Mouse (Mus musculus) limb, embryonic 15.5 days (tissue): Measurements from ENCODE around the gene Nod1. TPM values are rescaled to one million over a fixed set of nuclear protein-coding genes. Genes with fewer than 3 reads are reported as not detected.

Source experiments
- ATAC-seq: fragments of 200-750 bp; cut with Nextera tagmentation; 2 replicates; pipeline ENCODE4 v1.8.0; 2017; ENCODE audit warnings: low read depth, moderate TSS enrichment; ENCODE audit not compliant: insufficient number of reproducible peaks, low FRiP score, low TSS enrichment
- H3K27ac ChIP-seq: fragments of 300-500 bp; sonication (generic); 2 replicates; pipeline ENCODE4 v1.5.1; 2015; ENCODE audit warnings: moderate library complexity, mild to moderate bottlenecking, inconsistent platforms
- H3K27me3 ChIP-seq: fragments of 300-500 bp; sonication (generic); 2 replicates; pipeline ENCODE4 v1.6.1; 2015; ENCODE audit warnings: inconsistent platforms
- H3K36me3 ChIP-seq: fragments of 300-500 bp; sonication (generic); 2 replicates; pipeline ENCODE4 v1.6.1; 2015; ENCODE audit warnings: inconsistent platforms
- H3K4me1 ChIP-seq: fragments of 300-500 bp; sonication (generic); 2 replicates; pipeline ENCODE4 v1.6.1; 2015; ENCODE audit warnings: inconsistent platforms
- H3K4me2 ChIP-seq: fragments of 300-500 bp; sonication (generic); 2 replicates; pipeline ENCODE4 v1.6.1; 2015; ENCODE audit warnings: mild to moderate bottlenecking, inconsistent platforms
- H3K4me3 ChIP-seq: fragments of 300-500 bp; sonication (generic); 2 replicates; pipeline ENCODE4 v1.5.1; 2015; ENCODE audit warnings: mild to moderate bottlenecking, inconsistent platforms
- H3K9ac ChIP-seq: fragments of 300-500 bp; sonication (generic); 2 replicates; pipeline ENCODE4 v1.6.1; 2015; ENCODE audit warnings: inconsistent platforms
- H3K9me3 ChIP-seq: fragments of 300-500 bp; sonication (generic); 2 replicates; pipeline ENCODE4 v1.6.1; 2016; ENCODE audit warnings: inconsistent platforms
- WGBS: fragments of 180-500 bp; shearing (Covaris S2); methylation state at CpG from one replicate; pipeline ENCODE4 v1.1.7; 2015; 5-methylcytosine and 5-hydroxymethylcytosine counted together
- polyA plus RNA-seq: library from polyadenylated mRNA; unstranded; fragments of >200 nt; fragmentation: Nextera tagmentation; extraction: Ambion mirVana; gene quantifications from 2 replicates; pipeline ENCODE4 v1.2.1, GENCODE M21; 2015

Gene Nod1
- 12.3 and 13.3 TPM in 2 replicates for polyA plus RNA-seq

DNA sequence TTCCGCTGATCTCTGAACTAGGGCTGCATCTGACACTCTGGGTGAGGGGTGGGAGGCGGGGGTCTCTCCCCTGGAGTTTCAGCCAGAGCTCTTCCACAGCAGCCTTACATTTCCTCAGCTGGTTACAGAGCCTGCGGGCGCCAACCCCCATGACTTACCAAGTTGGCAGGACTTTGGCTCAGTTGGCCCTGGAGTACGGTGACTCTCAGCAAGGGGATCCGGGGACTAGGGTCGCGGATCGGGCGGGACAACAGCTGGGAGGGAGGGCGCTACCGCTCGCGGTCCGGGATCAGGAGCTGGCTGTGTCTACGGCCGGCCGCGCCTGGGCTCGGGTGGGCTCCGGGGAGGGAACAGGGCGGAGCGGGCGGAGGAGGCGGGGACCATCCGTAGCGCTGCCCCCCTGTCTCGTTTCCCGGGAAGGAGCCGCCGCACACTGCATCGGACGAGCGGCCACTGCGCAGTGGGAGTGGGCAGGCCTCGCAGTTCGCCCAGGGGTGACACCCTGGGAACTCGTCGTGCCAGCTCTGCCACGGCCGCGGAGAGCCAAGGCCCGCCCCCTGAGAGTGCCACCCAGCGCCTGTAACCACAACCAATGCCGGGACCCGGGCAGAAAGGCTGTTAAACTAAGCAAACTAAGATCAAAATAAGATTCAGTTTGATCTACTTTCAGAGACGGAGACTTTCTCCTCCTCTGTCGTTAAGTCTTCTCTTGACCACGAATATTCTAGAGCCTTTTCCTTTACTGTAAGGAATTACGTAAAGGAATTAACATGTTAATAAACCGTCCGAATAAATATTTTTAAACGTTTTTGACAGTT is at the start of gene Nod1:
Gene Nod1 (minus strand): TSS at position 502 of the 818 bp plus-strand sequence.
- peak within 1 kb of the TSS; percentile 67 for H3K4me3 ChIP-seq
- peak within 1 kb of the TSS; percentile 78 for H3K27ac ChIP-seq
- WGBS: 2% methylated on average over 49 of the region's 53 CpGs

DNA sequence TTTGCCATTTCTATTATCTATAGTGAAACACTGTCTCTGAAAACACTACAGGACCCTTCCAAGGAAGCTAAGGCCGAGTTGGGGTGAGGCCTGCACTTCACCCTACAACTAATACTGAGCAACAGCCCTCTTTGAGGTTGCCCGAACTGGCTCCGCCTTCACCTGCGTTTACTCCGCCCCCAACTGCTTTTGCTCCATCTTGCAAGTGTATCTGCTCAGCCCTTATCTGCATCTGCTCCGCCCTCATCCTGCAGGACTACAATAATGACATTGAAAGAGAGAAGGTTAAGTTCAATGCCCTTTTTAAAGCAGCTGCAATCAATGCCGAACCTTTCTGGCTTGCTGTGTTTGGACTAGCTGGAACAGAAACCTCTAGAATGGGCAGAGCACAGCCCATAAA is 49.4 kb upstream of the Nod1 start:
- Histone ChIP-seq H3K9ac (no peak overlapping the region), H3K4me3 (no peak overlapping the region), H3K27ac (no peak overlapping the region), H3K27me3 (no peaks in the 10 kb centered on the region), H3K36me3 (no peaks in the 10 kb centered on the region), H3K4me2 (no peak overlapping the region), H3K9me3 (no peaks in the 10 kb centered on the region), H3K4me1 (peaks cover 6% of the 10 kb centered on the region)
- no peak for ATAC-seq
- WGBS: 87% methylated on average over 7 of the region's 7 CpGs

More for the DNA sequence above, at the start of gene Nod1:
- H3K9me3 ChIP-seq: no peaks in the 10 kb centered on the region
- H3K9ac ChIP-seq: peak within 1 kb of the TSS; percentile 57
- H3K36me3 ChIP-seq: no peaks in the 10 kb centered on the region
- ATAC-seq: peak; percentile 90
- peak within 1 kb of the TSS; percentile 83 for H3K4me2 ChIP-seq
- H3K27me3 ChIP-seq: 0 out of 2 replicates have a peak, but pooled peaks cover 4% of the 10 kb centered on the region
- peaks cover 15% of the 10 kb centered on the region; the same call in 1 of the 2 replicates for H3K4me1 ChIP-seq

DNA sequence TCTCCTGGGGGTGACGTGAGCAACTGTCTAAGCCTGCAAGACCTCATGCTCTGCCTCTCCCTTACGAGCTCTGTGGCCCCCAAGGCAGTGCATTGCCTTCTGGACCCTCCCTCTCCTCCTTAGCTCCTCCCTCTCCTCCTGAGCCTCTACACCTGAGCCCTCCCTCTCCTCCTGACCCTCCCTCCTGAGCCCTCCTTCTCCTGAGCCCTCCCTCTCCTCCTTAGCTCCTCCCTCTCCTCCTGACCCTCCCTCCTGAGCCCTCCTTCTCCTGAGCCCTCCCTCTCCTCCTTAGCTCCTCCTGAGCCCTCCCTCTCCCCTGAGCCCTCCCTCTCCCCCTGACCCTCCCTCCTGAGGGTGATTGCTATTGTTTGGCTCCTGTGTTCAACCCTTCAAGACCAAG is 46.0 kb upstream of the Nod1 start:
- 68% methylated on average over 2 of the region's 2 CpGs for WGBS
- Histone ChIP-seq H3K27ac (no peak overlapping the region), H3K4me3 (no peak overlapping the region), H3K9ac (no peak overlapping the region), H3K36me3 (no peaks in the 10 kb centered on the region), H3K4me2 (no peak overlapping the region), H3K27me3 (no peaks in the 10 kb centered on the region), H3K4me1 (peaks cover 13% of the 10 kb centered on the region), H3K9me3 (no peaks in the 10 kb centered on the region)
- ATAC-seq: no peak

DNA sequence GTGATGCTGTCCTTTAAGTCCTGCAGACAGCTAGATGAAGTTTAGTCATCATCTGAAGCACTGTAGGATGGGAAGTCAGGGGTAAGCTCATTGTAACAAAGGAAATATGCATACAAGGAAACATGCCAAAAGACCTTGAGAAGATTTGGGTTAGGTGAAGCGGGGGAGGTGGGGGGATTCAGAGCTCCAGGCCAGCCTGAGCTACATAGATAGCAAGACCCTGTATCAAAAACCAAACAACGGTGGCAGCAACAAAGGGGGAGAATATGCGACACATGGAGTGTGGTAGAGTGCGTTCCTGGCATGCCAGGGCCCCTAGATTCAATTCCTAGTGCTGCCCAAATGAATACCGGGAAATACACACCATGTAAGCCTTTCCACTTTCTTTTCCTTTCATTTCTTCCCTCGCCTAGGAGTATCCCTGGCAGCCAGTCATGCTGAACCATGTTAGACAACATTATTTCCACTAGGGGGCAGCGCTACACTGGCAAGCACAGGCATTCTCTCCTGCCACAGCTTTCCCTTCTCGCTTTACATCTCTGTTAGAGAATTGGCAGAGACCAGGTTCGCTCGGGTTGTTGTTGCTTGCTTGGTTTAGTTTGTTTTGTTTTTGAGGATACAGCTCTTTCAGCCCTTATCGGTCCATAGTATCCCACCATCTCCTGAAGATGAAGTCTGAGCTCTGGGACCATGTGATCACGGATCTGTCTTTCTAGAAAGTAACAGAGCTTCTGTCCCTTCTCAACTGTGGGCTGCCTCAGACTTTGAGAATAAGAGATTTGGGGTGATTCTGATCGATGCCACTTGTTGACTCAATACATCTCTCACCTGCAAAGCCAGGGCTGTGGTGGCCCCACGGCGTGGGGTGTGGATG is 44.5 kb upstream of the Nod1 start:
- ATAC-seq: peak; percentile 50; the same call in 1 of the 2 replicates
- 25% methylated on average over 15 of the region's 15 CpGs for WGBS
- H3K27me3 ChIP-seq: no peaks in the 10 kb centered on the region
- H3K4me1 ChIP-seq: peaks cover 13% of the 10 kb centered on the region
- H3K4me3 ChIP-seq: no peak overlapping the region
- no peak overlapping the region for H3K9ac ChIP-seq
- no peaks in the 10 kb centered on the region for H3K9me3 ChIP-seq
- no peak overlapping the region for H3K27ac ChIP-seq
- no peaks in the 10 kb centered on the region for H3K36me3 ChIP-seq
- H3K4me2 ChIP-seq: peak overlapping the region; percentile 32

DNA sequence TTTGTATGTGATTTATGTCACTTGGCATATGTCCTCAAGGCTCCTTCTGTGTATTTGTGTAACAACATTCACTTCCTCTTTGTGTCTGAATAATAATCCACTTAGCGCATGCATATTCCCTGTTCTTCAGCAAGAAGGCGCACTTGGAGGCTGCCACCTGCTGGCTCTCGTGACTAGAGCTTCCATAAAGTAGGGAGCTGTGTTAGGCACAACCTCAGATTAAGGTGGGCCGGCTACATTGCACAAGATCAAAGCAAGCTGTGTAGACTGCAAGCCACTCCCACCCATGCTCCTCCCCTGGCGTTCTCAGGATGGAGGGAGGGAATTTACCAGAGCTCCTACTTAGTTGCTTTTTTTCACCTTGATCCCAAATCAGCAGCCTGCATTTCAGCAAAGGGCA is 43.8 kb upstream of the Nod1 start:
- Histone ChIP-seq H3K4me3 (no peak overlapping the region), H3K9me3 (no peaks in the 10 kb centered on the region), H3K4me2 (no peak overlapping the region), H3K36me3 (no peaks in the 10 kb centered on the region), H3K9ac (no peak overlapping the region), H3K4me1 (peaks cover 13% of the 10 kb centered on the region), H3K27me3 (no peaks in the 10 kb centered on the region), H3K27ac (no peak overlapping the region)
- 16% methylated on average over 5 of the region's 5 CpGs for WGBS
- ATAC-seq: 0 out of 2 replicates have a peak, but pooled peaks have one; percentile 43

DNA sequence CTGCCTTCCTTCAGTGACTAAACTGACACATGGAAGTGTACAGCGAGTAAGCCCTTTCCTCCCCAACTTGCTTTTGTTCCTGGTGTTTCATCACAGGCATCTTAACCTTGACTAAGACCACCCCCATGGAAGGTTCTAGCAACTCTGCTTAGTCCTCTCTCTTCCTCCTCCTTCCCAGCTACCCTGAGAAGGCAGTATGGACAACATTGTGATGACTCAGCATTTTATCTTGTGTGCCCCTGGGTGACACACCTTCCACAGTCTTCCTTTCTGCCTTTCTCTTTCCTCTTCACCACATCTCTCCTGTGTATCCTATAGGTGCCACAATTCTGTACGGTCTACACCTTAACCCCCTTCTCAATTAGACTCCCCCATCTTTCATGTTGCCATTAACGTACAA is 41.8 kb upstream of the Nod1 start:
- Histone ChIP-seq H3K27me3 (peaks cover 4% of the 10 kb centered on the region; the same call in 1 of the 2 replicates), H3K9me3 (no peaks in the 10 kb centered on the region), H3K4me2 (no peak overlapping the region), H3K9ac (no peak overlapping the region), H3K4me1 (peaks cover 13% of the 10 kb centered on the region), H3K36me3 (no peaks in the 10 kb centered on the region), H3K27ac (no peak overlapping the region), H3K4me3 (no peak overlapping the region)
- ATAC-seq: no peak
- WGBS: 88% methylated on average over 3 of the region's 3 CpGs

DNA sequence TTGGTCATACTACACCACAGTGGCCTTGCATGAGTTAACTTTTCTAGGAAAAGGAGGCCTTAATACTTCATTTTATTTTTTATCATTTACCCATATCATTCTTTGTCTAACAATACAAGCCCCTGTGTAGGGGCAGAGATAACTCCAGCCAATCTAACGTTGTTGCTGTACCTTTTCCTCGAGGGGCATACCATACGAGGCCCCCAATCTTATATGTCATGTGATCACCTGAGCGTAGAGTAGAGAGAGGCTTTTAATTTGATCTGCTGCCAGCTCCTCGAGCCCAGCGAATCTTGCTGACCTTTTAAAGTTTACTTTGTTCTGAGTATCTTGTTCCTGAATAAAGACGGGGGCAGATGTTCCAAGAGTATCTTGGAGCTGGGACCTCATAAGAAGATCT is 40.1 kb upstream of the Nod1 start:
- Histone ChIP-seq H3K9ac (no peak overlapping the region), H3K4me1 (peaks cover 13% of the 10 kb centered on the region), H3K4me3 (no peak overlapping the region), H3K36me3 (no peaks in the 10 kb centered on the region), H3K4me2 (no peak overlapping the region), H3K27me3 (peaks cover 4% of the 10 kb centered on the region; the same call in 1 of the 2 replicates), H3K9me3 (no peaks in the 10 kb centered on the region), H3K27ac (no peak overlapping the region)
- WGBS: 79% methylated on average over 7 of the region's 7 CpGs
- ATAC-seq: no peak

DNA sequence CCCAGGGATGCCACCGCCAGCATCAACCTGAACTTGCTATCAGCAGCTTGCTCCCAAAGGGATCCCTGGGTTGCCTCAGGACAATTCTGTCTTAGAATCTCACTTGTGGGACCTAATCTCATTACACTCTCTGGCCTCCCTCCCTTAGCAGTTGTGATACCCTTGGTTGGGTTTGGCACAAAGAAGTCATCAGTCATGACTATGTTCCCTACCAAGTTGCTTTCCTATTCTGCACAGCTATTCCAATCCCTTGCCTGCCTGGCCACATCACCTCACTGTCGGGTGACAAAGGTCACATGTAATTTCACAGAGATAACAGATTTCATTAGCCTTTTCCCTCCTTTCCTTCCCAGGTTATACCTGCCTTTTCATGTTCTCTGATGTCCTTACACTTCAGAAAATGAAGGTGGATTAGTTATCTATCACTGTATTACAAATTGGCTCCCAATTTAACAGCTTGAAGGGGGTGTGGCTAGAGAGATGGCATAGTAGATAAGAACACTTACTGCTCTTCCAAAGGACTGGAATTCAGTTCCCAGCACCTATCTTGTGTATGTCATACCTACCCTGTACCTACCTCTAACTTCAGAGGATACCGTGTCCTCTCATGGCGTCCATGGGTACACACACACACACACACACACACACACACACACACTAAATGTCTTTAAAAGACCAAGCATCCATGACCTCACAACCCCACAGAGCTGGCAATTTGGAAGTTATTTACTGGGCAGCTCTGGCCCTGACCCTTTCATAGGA is 38.1 kb upstream of the Nod1 start:
- no peak for ATAC-seq
- 59% methylated on average over 4 of the region's 4 CpGs for WGBS
- H3K9me3 ChIP-seq: no peaks in the 10 kb centered on the region
- no peaks in the 10 kb centered on the region for H3K4me1 ChIP-seq
- H3K27ac ChIP-seq: no peak overlapping the region
- no peak overlapping the region for H3K4me2 ChIP-seq
- H3K4me3 ChIP-seq: no peak overlapping the region
- no peak overlapping the region for H3K9ac ChIP-seq
- H3K27me3 ChIP-seq: peaks cover 4% of the 10 kb centered on the region; the same call in 1 of the 2 replicates
- no peaks in the 10 kb centered on the region for H3K36me3 ChIP-seq

DNA sequence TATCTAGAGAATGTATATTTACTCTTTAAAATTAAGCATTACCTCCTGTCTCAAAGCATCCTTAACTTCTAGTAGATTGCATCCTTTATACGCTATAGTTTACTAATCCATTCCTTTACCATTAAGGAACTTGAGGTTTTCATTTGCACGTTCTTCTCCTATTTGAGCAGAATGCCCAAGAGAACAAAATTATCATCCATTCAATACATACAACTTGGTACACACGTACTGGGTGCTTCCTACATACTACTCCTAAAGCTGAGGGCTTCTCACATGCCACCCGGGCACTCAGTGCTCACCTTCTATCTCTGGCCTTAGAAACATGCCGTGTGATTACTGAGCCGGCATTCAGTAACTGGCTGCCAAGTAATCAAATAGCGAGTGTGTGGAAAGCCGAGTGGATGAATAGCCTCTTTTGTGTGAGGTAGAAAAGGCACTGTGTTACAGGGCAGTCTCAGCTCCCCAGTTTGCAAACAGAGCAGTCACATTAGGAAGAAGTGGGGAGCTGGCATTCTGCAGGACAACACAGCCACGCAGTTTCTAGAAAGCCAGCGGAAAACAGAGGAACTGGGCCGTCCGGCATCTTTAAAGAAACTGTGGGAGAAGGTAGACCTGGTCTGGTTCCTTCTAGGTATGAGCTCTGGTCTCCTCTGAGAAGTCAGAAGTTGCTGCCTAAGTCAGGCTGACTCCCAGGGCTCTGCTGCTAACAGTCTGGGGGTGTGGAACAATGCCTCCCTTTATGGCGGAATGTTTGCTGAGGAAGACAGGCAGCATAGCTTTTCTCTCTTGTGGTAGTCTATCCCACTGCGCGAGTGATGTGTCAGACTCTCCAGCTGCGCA is 37.2 kb upstream of the Nod1 start:
- no peaks in the 10 kb centered on the region for H3K36me3 ChIP-seq
- H3K4me3 ChIP-seq: peak overlapping the region; percentile 5; the same call in 1 of the 2 replicates
- 0 out of 2 replicates have a peak, but pooled peaks have one; percentile 40 for ATAC-seq

DNA sequence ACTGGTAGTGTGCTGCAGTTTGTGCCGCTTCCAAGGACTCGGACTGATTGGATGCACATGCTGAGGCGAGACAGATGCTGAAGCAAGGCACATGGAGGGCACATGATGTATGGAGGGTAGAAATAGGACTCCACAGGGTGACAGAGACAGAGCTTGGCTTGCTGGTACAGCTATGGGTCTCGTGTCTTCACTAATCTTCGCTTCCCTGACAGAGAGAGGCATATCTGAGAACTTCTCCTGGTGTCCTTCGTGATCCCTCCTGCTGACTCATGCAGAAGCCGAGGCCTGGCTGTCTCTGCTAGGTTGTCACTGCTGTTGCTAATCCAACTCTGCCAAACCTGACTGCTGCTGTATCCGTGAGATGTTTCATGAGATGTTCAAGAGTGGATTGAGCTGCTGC is 36.0 kb upstream of the Nod1 start:
- Histone ChIP-seq H3K4me1 (no peaks in the 10 kb centered on the region), H3K36me3 (no peaks in the 10 kb centered on the region), H3K9ac (no peak overlapping the region), H3K27me3 (peaks cover 4% of the 10 kb centered on the region; the same call in 1 of the 2 replicates), H3K9me3 (no peaks in the 10 kb centered on the region), H3K4me2 (no peak overlapping the region), H3K27ac (no peak overlapping the region), H3K4me3 (no peak overlapping the region)
- 82% methylated on average over 8 of the region's 8 CpGs for WGBS
- ATAC-seq: no peak

More for the DNA sequence above, 37.2 kb upstream of the Nod1 start:
- H3K27me3 ChIP-seq: peaks cover 4% of the 10 kb centered on the region; the same call in 1 of the 2 replicates
- no peaks in the 10 kb centered on the region for H3K4me1 ChIP-seq
- H3K9ac ChIP-seq: no peak overlapping the region
- H3K27ac ChIP-seq: peak overlapping the region; percentile 76
- no peak overlapping the region for H3K4me2 ChIP-seq
- H3K9me3 ChIP-seq: no peaks in the 10 kb centered on the region
- WGBS: 36% methylated on average over 16 of the region's 16 CpGs
